Mouse (Mus musculus) neutrophil, adult 5-6 weeks (primary cell): Measurements from ENCODE around the gene Atp8a1. TPM values are rescaled to one million over a fixed set of nuclear protein-coding genes. Genes with fewer than 3 reads are reported as not detected.

ENCODE experiments used
- ATAC-seq: fragments of 151-379, 151-347 bp; 2 replicates; pipeline ENCODE4 v1.8.0; 2017; ENCODE audit warnings: mild to moderate bottlenecking, moderate TSS enrichment; ENCODE audit not compliant: insufficient number of reproducible peaks, poor library complexity, low FRiP score, severe bottlenecking; ENCODE audit errors: extremely low read depth
- total RNA-seq: library from RNA; stranded (forward); fragments of 200-1000 nt; gene quantifications from 2 replicates; pipeline ENCODE4 v1.2.3, GENCODE M21; 2017

Atp8a1 gene
- 86.7 and 91.2 TPM in 2 replicates for total RNA-seq

GRCm38 (mm10) chr5:67847253-67848165 is at the start of gene Atp8a1:
Gene Atp8a1, minus strand, starts transcription at chr5:67847434.
- peak; percentile 80 for ATAC-seq

- no peak for ATAC-seq
Measured at GRCm38 (mm10) chr5:67884422-67885210, 37.4 kb upstream of the Atp8a1 start.

- no peak for ATAC-seq
Measured at GRCm38 (mm10) chr5:67883564-67884171, 36.4 kb upstream of the Atp8a1 start.

GRCm38 (mm10) chr5:67871414-67871813 is 24.2 kb upstream of the Atp8a1 start:
- no peak for ATAC-seq

GRCm38 (mm10) chr5:67866221-67866620 is 19.0 kb upstream of the Atp8a1 start:
- peak; percentile 68; the same call in 1 of the 2 replicates for ATAC-seq

GRCm38 (mm10) chr5:67865670-67866069 is 18.4 kb upstream of the Atp8a1 start:
- ATAC-seq = no peak

- no peak for ATAC-seq
Measured at GRCm38 (mm10) chr5:67864508-67865060, 17.4 kb upstream of the Atp8a1 start.

- no peak for ATAC-seq
Measured at GRCm38 (mm10) chr5:67863950-67864391, 16.7 kb upstream of the Atp8a1 start.

- no peak for ATAC-seq
Measured at GRCm38 (mm10) chr5:67854963-67855606, 7.9 kb upstream of the Atp8a1 start.

GRCm38 (mm10) chr5:67852860-67853259 is 5.6 kb upstream of the Atp8a1 start:
- no peak for ATAC-seq

- ATAC-seq = no peak
Measured at GRCm38 (mm10) chr5:67849411-67849810, 2.2 kb upstream of the Atp8a1 start.

- ATAC-seq = no peak
Measured at GRCm38 (mm10) chr5:67848511-67849014, 1.3 kb upstream of the Atp8a1 start.

- peak; percentile 37 for ATAC-seq
Measured at GRCm38 (mm10) chr5:67846361-67847224, 641 bp downstream of the Atp8a1 start.

- no peak for ATAC-seq
Measured at GRCm38 (mm10) chr5:67845190-67845691, 2.0 kb downstream of the Atp8a1 start.

GRCm38 (mm10) chr5:67844070-67844469 is 3.2 kb downstream of the Atp8a1 start:
- no peak for ATAC-seq

GRCm38 (mm10) chr5:67842306-67842705 is 4.9 kb downstream of the Atp8a1 start:
- ATAC-seq = no peak

GRCm38 (mm10) chr5:67833841-67834240 is 13.4 kb downstream of the Atp8a1 start:
- ATAC-seq = no peak
